Mouse (Mus musculus) forebrain, postnatal 0 days (tissue): Measurements from ENCODE around the gene 1700030K09Rik. TPM values are rescaled to one million over a fixed set of nuclear protein-coding genes. Genes with fewer than 3 reads are reported as not detected.

Source experiments
- ATAC-seq: fragments of 200-750 bp; cut with Nextera tagmentation; 2 replicates; pipeline ENCODE4 v1.8.0; 2017; ENCODE audit warnings: mild to moderate bottlenecking, moderate library complexity
- DNase-seq: peaks from one replicate; pipeline ENCODE4 v3.0.0-alpha.2; 2015
- H3K27ac ChIP-seq: fragments of 300-500 bp; sonication (generic); 2 replicates; pipeline ENCODE4 v1.5.1; 2014; ENCODE audit warnings: low read depth, mild to moderate bottlenecking, antibody characterized with exemption, low read length, moderate library complexity, mixed read lengths
- H3K27me3 ChIP-seq: fragments of 300-500 bp; sonication (generic); 2 replicates; pipeline ENCODE4 v1.6.1; 2014; ENCODE audit warnings: mild to moderate bottlenecking, low read length, mixed read lengths; ENCODE audit not compliant: insufficient read depth
- H3K36me3 ChIP-seq: fragments of 300-500 bp; sonication (generic); 2 replicates; pipeline ENCODE4 v1.6.1; 2014; ENCODE audit warnings: mild to moderate bottlenecking, moderate library complexity; ENCODE audit not compliant: insufficient read depth
- H3K4me1 ChIP-seq: fragments of 300-500 bp; sonication (generic); 2 replicates; pipeline ENCODE4 v1.6.1; 2014; ENCODE audit warnings: antibody characterized with exemption; ENCODE audit not compliant: insufficient read depth
- H3K4me2 ChIP-seq: fragments of 300-500 bp; sonication (generic); 2 replicates; pipeline ENCODE4 v1.6.1; 2014; ENCODE audit warnings: low read depth, mild to moderate bottlenecking, moderate library complexity
- H3K4me3 ChIP-seq: fragments of 300-500 bp; sonication (generic); 2 replicates; pipeline ENCODE4 v1.5.1; 2014; ENCODE audit warnings: low read depth, low read length, mixed read lengths
- H3K9ac ChIP-seq: fragments of 300-500 bp; sonication (generic); 2 replicates; pipeline ENCODE4 v1.6.1; 2014; ENCODE audit warnings: mild to moderate bottlenecking
- H3K9me3 ChIP-seq: fragments of 300-500 bp; sonication (generic); 2 replicates; pipeline ENCODE4 v1.6.1; 2016; ENCODE audit warnings: low read length
- CTCF ChIP-seq: sonication (generic); IDR thresholded peaks from 2 replicates; pipeline ENCODE4 v1.5.1; 2016; ENCODE audit warnings: antibody characterized with exemption, control low read depth, low read depth
- WGBS: fragments of 180-500 bp; shearing (Covaris S2); extraction: QIAGEN DNeasy Blood & Tissue Kit; methylation state at CpG from one replicate; pipeline ENCODE4 v1.1.7; 2014; 5-methylcytosine and 5-hydroxymethylcytosine counted together
- microRNA-seq, 2 experiments: library from miRNA; unstranded; fragments of <30 nt; microRNA quantifications; one replicate each; pipeline ENCODE4; 2016
- polyA plus RNA-seq: library from polyadenylated mRNA; unstranded; fragments of >200 nt; fragmentation: Nextera tagmentation; extraction: Ambion mirVana; gene quantifications from 2 replicates; pipeline ENCODE4 v1.2.1, GENCODE M21; 2015
- total RNA-seq: library from RNA; depleted of rRNA; stranded (reverse); fragments of >200 nt; gene quantifications from 2 replicates; pipeline ENCODE4 v1.2.3, GENCODE M21; 2014; rRNA removed

1700030K09Rik gene
- total and polyA plus RNA-seq, 2 experiments from 2014 or later, result 13.7 to 15.5 TPM

DNA sequence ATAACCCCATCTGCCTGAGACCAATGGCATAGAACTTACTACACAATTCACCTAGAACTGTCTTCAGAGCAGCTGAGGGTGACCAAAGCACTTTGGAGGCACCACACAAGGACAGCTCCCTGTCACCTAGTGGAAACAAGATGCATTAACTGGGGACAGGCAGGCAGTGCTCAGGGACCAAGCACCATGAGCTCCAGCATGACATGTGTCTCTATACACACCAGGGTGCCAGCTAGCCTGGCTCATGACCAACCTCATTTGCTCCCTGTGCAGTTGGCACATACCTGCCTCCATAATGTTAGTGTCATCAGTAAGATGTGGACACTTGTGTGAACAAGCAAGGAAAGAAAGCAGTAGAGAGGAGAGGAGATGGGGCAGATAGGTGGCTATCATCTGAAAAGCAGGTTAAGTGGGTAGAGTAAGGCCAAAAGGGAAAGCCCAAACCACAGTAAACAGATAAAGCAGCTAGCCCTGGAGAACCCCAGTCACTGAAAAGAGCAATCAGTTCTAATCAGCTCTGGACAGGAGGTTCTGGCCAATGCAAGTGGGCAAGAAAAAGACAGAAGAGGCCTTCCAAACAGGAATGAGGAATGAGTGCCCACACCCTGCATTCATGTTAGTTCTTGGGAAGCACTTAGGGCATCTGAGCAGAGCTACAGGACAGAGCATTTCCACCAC, 61.1 kb downstream of the 1700030K09Rik start:
- Histone ChIP-seq H3K27me3 (no peaks in the 10 kb centered on the region), H3K27ac (no peak overlapping the region), H3K36me3 (no peaks in the 10 kb centered on the region), H3K4me3 (no peak overlapping the region), H3K9me3 (no peaks in the 10 kb centered on the region), H3K4me2 (no peak overlapping the region), H3K4me1 (no peaks in the 10 kb centered on the region), H3K9ac (no peak overlapping the region)
- TF ChIP-seq CTCF, result no peak
- DNase-seq (no peak), ATAC-seq (no peak)

DNA sequence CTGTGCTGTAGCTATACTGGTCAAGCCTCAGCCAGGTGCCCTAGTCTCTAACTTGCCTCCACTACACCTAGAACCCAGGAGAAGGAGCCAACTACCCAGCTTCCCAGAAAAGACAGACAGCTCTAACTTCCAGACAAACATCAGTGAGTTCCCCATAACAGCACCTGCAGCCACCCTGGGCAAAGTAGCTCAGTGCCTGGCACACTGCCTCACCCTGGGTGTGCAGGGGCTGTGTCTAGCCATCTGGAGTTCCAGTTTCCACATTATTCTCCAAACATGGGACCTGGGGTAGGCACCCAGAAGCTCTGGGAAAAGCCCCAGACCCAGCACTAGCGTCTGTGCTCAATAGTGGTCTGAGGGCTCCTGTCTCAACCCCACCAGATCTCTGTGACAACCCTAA, 63.8 kb downstream of the 1700030K09Rik start:
- Histone ChIP-seq H3K4me2 (no peak overlapping the region), H3K27me3 (no peaks in the 10 kb centered on the region), H3K4me1 (no peaks in the 10 kb centered on the region), H3K9ac (no peak overlapping the region), H3K27ac (no peak overlapping the region), H3K36me3 (no peaks in the 10 kb centered on the region), H3K4me3 (no peak overlapping the region), H3K9me3 (no peaks in the 10 kb centered on the region)
- DNase-seq (no peak), ATAC-seq (no peak)
- 70% methylated on average over 1 of the region's 1 CpGs for WGBS
- no peak for TF ChIP-seq CTCF

Small RNAs within 50 kb of the gene (microRNA-seq; reads per million reads assigned to microRNA genes)
- 1.9 to 2.3 reads per million in 2 experiments for gene Mir7068

Other genes with a start within 250 kb of the 1700030K09Rik start
- 0.10 TPM in 1 of 2 replicates, not detected in the other for gene Cib3, start 231.0 kb upstream of the 1700030K09Rik start, total RNA-seq
- gene Cib3, start 231.0 kb upstream of the 1700030K09Rik start, polyA plus RNA-seq, result not detected in 2 replicates
- not detected in 2 replicates for gene Gm11034, start 230.2 kb upstream of the 1700030K09Rik start, total RNA-seq
- not detected in 2 replicates for gene Gm11034, start 230.2 kb upstream of the 1700030K09Rik start, polyA plus RNA-seq
- gene Fam32a, start 224.2 kb upstream of the 1700030K09Rik start, total RNA-seq, result 132 and 147 TPM in 2 replicates
- 107 and 108 TPM in 2 replicates for gene Fam32a, start 224.2 kb upstream of the 1700030K09Rik start, polyA plus RNA-seq
- gene Ap1m1, start 203.9 kb upstream of the 1700030K09Rik start, total RNA-seq, result 74.8 and 76.2 TPM in 2 replicates
- gene Ap1m1, start 203.9 kb upstream of the 1700030K09Rik start, polyA plus RNA-seq, result 225 and 243 TPM in 2 replicates
- 4.5 and 4.7 TPM in 2 replicates for gene Gm10282, start 138.6 kb upstream of the 1700030K09Rik start, total RNA-seq
- 14.9 and 15.4 TPM in 2 replicates for gene Gm10282, start 138.6 kb upstream of the 1700030K09Rik start, polyA plus RNA-seq
- gene Klf2, start 124.8 kb upstream of the 1700030K09Rik start, total RNA-seq, result 3.8 and 4.0 TPM in 2 replicates
- 9.5 and 10.1 TPM in 2 replicates for gene Klf2, start 124.8 kb upstream of the 1700030K09Rik start, polyA plus RNA-seq
- gene Eps15l1, start 22.4 kb upstream of the 1700030K09Rik start, total RNA-seq, result 61.6 and 62.9 TPM in 2 replicates
- gene Eps15l1, start 22.4 kb upstream of the 1700030K09Rik start, polyA plus RNA-seq, result 44.2 and 48.8 TPM in 2 replicates
- gene Calr3, start within 50 bp of the 1700030K09Rik start, total RNA-seq, result 0.77 and 1.00 TPM in 2 replicates
- gene Calr3, start within 50 bp of the 1700030K09Rik start, polyA plus RNA-seq, result 1.1 and 1.4 TPM in 2 replicates
- 21.2 and 29.8 TPM in 2 replicates for gene Cherp, start 31.3 kb downstream of the 1700030K09Rik start, total RNA-seq
- 36.8 and 43.7 TPM in 2 replicates for gene Cherp, start 31.3 kb downstream of the 1700030K09Rik start, polyA plus RNA-seq
- gene Slc35e1, start 48.7 kb downstream of the 1700030K09Rik start, total RNA-seq, result 47.1 and 55.1 TPM in 2 replicates
- gene Slc35e1, start 48.7 kb downstream of the 1700030K09Rik start, polyA plus RNA-seq, result 8.8 and 12.2 TPM in 2 replicates
- gene Med26, start 104.4 kb downstream of the 1700030K09Rik start, total RNA-seq, result 10.9 and 14.2 TPM in 2 replicates
- 17.7 and 18.6 TPM in 2 replicates for gene Med26, start 104.4 kb downstream of the 1700030K09Rik start, polyA plus RNA-seq
- 115 and 117 TPM in 2 replicates for gene Smim7, start 127.2 kb downstream of the 1700030K09Rik start, total RNA-seq
- gene Smim7, start 127.2 kb downstream of the 1700030K09Rik start, polyA plus RNA-seq, result 151 and 163 TPM in 2 replicates
- gene Tmem38a, start 128.2 kb downstream of the 1700030K09Rik start, total RNA-seq, result 40.2 and 46.0 TPM in 2 replicates
- gene Tmem38a, start 128.2 kb downstream of the 1700030K09Rik start, polyA plus RNA-seq, result 26.3 and 37.8 TPM in 2 replicates
- gene Nwd1, start 202.8 kb downstream of the 1700030K09Rik start, total RNA-seq, result 24.4 and 25.5 TPM in 2 replicates
- gene Nwd1, start 202.8 kb downstream of the 1700030K09Rik start, polyA plus RNA-seq, result 1.1 and 1.9 TPM in 2 replicates